ENCODE assay signal across 17 mouse cellular contexts in genomic region chr16:17185475-17185874, GRCm38 (mm10). TPM values are rescaled to one million over a fixed set of nuclear protein-coding genes. Genes with fewer than 3 reads are reported as not detected.
"Had no signal": no experiment of that assay in that cellular context is flagged by ENCODE, and none has a peak within 500 bp of the region (broad histone marks: within the 10 kb centered on the region; RNA-seq: fewer than 3 reads in every experiment).

No protein-coding gene starts in this region.

- H3K4me1 ChIP-seq: lung, embryonic 15.5 days; midbrain, embryonic 15.5 days; neural tube, embryonic 12.5 days; stomach, embryonic 15.5 days had no signal

- H3K4me3 ChIP-seq: lung, embryonic 15.5 days; megakaryocyte, embryonic 14.5 days; midbrain, embryonic 12.5 days; midbrain, embryonic 15.5 days; neural tube, embryonic 12.5 days; stomach, embryonic 15.5 days had no signal

- H3K27me3 ChIP-seq: lung, embryonic 15.5 days; megakaryocyte, embryonic 14.5 days; midbrain, embryonic 12.5 days; midbrain, embryonic 15.5 days; neural tube, embryonic 12.5 days; stomach, embryonic 15.5 days had no signal

- H3K9ac ChIP-seq: liver, postnatal 0 days; lung, embryonic 15.5 days; midbrain, embryonic 12.5 days; midbrain, embryonic 15.5 days; neural tube, embryonic 12.5 days; stomach, embryonic 15.5 days had no signal

- H3K27ac ChIP-seq: lung, embryonic 15.5 days; macrophage; midbrain, embryonic 12.5 days; midbrain, embryonic 15.5 days; neural tube, embryonic 12.5 days; stomach, embryonic 15.5 days; stomach, postnatal 0 days had no signal

- DNase-seq: liver, postnatal 0 days; lung, adult 2 months; lung, postnatal 14 days; lung, postnatal 36 days; right cerebral cortex, postnatal 14 days; thymus, adult 2 months; thymus, postnatal 25 days had no signal

- H3K36me3 ChIP-seq: midbrain, embryonic 15.5 days had no signal

RNA-seq across cellular contexts. Expression of gene Rimbp3, which starts 22.9 kb away (rescaled TPM):
- polyA plus RNA-seq: liver, postnatal 0 days; lung, postnatal 0 days; macrophage had no signal

RNA-seq across cellular contexts. Expression of gene Ccdc116, which starts 38.4 kb away (rescaled TPM):
- total RNA-seq: monocyte, adult 5-6 weeks had no signal
